Mouse (Mus musculus): ENCODE results near the gene Mtmr11. TPM values are rescaled to one million over a fixed set of nuclear protein-coding genes. Genes with fewer than 3 reads are reported as not detected.

Mtmr11 gene
- 3.3 and 5.4 TPM in 2 replicates for polyA plus RNA-seq (2015; fragmentation: Nextera tagmentation; extraction: Ambion mirVana)

GRCm38 (mm10) chr3:96161869-96162840 lies at the start of gene Mtmr11:
TSS of gene Mtmr11 (plus strand) at chr3:96162004.

GRCm38 (mm10) chr3:96172197-96173178 lies 10.7 kb downstream of the Mtmr11 start, which contains the start of gene Sf3b4:
TSS of gene Sf3b4 (plus strand) at chr3:96172332.

GRCm38 (mm10) chr3:96180727-96181477 lies 19.1 kb downstream of the Mtmr11 start, which contains the start of gene Sv2a:
TSS of gene Sv2a (plus strand) at chr3:96181151.

GRCm38 (mm10) chr3:96219661-96220130 lies 57.9 kb downstream of the Mtmr11 start, which contains the start of the genes Bola1 and Hist2h2ab:
TSS of gene Bola1 (minus strand) at chr3:96219709.
TSS of gene Hist2h2ab (plus strand) at chr3:96219865.

GRCm38 (mm10) chr3:96220765-96221639 lies 59.2 kb downstream of the Mtmr11 start, which contains the start of the genes Hist2h2ac and Hist2h2be:
TSS of gene Hist2h2ac (minus strand) at chr3:96220880.
TSS of gene Hist2h2be (plus strand) at chr3:96221119.

Other genes with a start within 250 kb of the Mtmr11 start
- 238 and 265 TPM in 2 replicates for gene Anp32e, start 232.8 kb upstream of the Mtmr11 start, polyA plus RNA-seq (2015; fragmentation: Nextera tagmentation; extraction: Ambion mirVana)
- 16.2 and 21.1 TPM in 2 replicates for gene Plekho1, start 166.0 kb upstream of the Mtmr11 start, polyA plus RNA-seq (2015; fragmentation: Nextera tagmentation; extraction: Ambion mirVana)
- gene Vps45, start 103.5 kb upstream of the Mtmr11 start, polyA plus RNA-seq (2015; fragmentation: Nextera tagmentation; extraction: Ambion mirVana): 23.9 and 26.4 TPM in 2 replicates
- 11.7 and 13.6 TPM in 2 replicates for gene Otud7b, start 57.5 kb upstream of the Mtmr11 start, polyA plus RNA-seq (2015; fragmentation: Nextera tagmentation; extraction: Ambion mirVana)
- gene Sf3b4, start 10.3 kb downstream of the Mtmr11 start, polyA plus RNA-seq (2015; fragmentation: Nextera tagmentation; extraction: Ambion mirVana): 77.0 and 80.7 TPM in 2 replicates
- gene Sv2a, start 19.1 kb downstream of the Mtmr11 start, polyA plus RNA-seq (2015; fragmentation: Nextera tagmentation; extraction: Ambion mirVana): 0.94 and 1.4 TPM in 2 replicates
- 63.3 and 67.3 TPM in 2 replicates for gene Bola1, start 57.7 kb downstream of the Mtmr11 start, polyA plus RNA-seq (2015; fragmentation: Nextera tagmentation; extraction: Ambion mirVana)
- 1.0 TPM in 1 of 2 replicates, not detected in the other for gene Hist2h2ab, start 57.9 kb downstream of the Mtmr11 start, polyA plus RNA-seq (2015; fragmentation: Nextera tagmentation; extraction: Ambion mirVana)
- gene Hist2h2ac, start 58.9 kb downstream of the Mtmr11 start, polyA plus RNA-seq (2015; fragmentation: Nextera tagmentation; extraction: Ambion mirVana): 26.4 and 35.3 TPM in 2 replicates
- gene Hist2h2be, start 59.1 kb downstream of the Mtmr11 start, polyA plus RNA-seq (2015; fragmentation: Nextera tagmentation; extraction: Ambion mirVana): 5.3 and 7.1 TPM in 2 replicates
- gene Hist2h3c2, start 77.1 kb downstream of the Mtmr11 start, polyA plus RNA-seq (2015; fragmentation: Nextera tagmentation; extraction: Ambion mirVana): 23.0 and 25.0 TPM in 2 replicates
- 186 and 191 TPM in 2 replicates for gene Hist2h2aa2, start 78.3 kb downstream of the Mtmr11 start, polyA plus RNA-seq (2015; fragmentation: Nextera tagmentation; extraction: Ambion mirVana)
- 81.9 and 88.4 TPM in 2 replicates for gene Hist2h2aa1, start 83.5 kb downstream of the Mtmr11 start, polyA plus RNA-seq (2015; fragmentation: Nextera tagmentation; extraction: Ambion mirVana)
- gene Hist2h3c1, start 84.7 kb downstream of the Mtmr11 start, polyA plus RNA-seq (2015; fragmentation: Nextera tagmentation; extraction: Ambion mirVana): 1.7 and 4.4 TPM in 2 replicates
- gene Hist2h4, start 101.3 kb downstream of the Mtmr11 start, polyA plus RNA-seq (2015; fragmentation: Nextera tagmentation; extraction: Ambion mirVana): 105 and 133 TPM in 2 replicates
- gene Hist2h3b, start 106.7 kb downstream of the Mtmr11 start, polyA plus RNA-seq (2015; fragmentation: Nextera tagmentation; extraction: Ambion mirVana): 216 and 277 TPM in 2 replicates
- gene Hist2h2bb, start 107.7 kb downstream of the Mtmr11 start, polyA plus RNA-seq (2015; fragmentation: Nextera tagmentation; extraction: Ambion mirVana): 27.1 and 37.8 TPM in 2 replicates
- 4.8 and 7.0 TPM in 2 replicates for gene Fcgr1, start 132.0 kb downstream of the Mtmr11 start, polyA plus RNA-seq (2015; fragmentation: Nextera tagmentation; extraction: Ambion mirVana)

All from spleen, postnatal 0 days (tissue).